Mouse (Mus musculus) CD4-positive, CD25-positive, alpha-beta regulatory T cell, adult 9 weeks (primary cell): ENCODE results near the gene Stk32b. TPM values are rescaled to one million over a fixed set of nuclear protein-coding genes. Genes with fewer than 3 reads are reported as not detected.

Experiments
- polyA plus RNA-seq: library from polyadenylated mRNA; unstranded; fragments of 100-300 nt; shearing (Covaris generic); gene quantifications from one replicate; pipeline ENCODE4 v1.2.1, GENCODE M21; 2017

Stk32b gene
- not detected for polyA plus RNA-seq

DNA sequence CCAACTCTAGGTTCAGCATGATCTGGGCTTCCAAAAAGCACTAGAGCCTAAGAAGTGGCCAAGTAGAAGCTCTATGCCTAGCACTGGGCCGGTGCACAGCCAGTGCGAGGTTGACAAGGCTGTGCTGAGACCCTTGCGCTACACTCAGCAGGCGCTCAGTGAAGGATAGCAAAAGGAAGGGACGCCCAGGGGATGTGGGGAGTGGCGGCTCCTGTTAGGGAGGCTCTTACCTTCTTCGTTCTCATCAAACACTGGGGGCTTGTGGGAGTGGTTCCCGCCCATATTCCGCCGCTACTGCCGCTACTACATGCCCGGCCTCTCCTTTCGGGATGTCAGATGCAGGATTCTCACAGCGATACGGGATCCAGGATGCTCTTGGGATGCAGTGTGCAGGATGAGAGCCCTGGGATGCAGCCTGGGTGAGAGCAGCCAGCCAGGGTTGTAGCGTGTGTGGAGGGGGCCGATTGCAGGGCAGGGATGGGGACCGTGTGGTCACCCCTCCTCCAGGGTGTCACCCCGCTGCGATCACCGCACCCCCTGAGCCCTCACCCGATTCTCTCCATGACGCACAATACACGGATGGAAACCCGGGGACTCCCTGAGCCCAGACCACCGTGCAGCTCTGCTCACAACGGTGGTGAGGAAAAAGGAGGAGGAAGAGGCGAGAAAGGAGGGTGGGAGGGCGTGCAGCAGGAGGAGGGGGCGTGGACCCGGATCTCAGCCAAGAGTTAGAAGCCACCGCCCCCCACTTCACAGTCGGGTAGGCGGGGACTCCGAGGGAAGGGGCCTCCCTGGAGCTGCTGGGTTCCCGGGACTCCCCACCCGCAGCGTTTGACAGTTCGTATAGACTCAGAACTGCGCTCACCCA is at the start of gene Stk32b:
Stk32b (minus strand) TSS at position 667 of the 868 bp plus-strand sequence.

DNA sequence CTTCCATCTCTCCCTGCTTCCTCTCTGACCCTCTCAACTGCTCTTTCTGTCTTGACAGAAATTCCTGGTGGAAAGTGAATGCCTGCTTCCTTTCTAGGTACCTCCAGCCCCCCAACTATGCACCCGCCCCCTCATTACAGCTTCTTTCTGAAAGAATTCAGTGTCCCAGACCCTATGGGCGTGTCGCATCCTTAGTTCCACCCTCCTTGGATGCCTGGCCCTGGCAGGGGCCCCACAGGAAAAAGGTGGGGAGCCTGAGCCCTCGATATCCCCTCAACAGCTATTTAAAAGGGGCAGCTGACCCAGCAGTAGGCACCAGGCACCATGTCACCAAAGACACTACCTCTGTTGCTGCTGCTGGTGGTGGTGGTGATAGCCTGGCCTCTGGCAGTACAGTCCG is 18.3 kb upstream of the Stk32b start, which contains the start of gene Cytl1:
Cytl1 (plus strand) TSS at position 296 of the 400 bp plus-strand sequence.

Other genes starting within 250 kb of the Stk32b start
- not detected for gene Cytl1, start 18.3 kb upstream of the Stk32b start, polyA plus RNA-seq
- gene Msx1, start 107.4 kb upstream of the Stk32b start, polyA plus RNA-seq = not detected